Mouse (Mus musculus): ENCODE measurements around the gene Ptprm.

- TF ChIP-seq CTCF (IDR thresholded peaks at IDR 0.05; ENCODE audit: control insufficient read depth, insufficient read depth, insufficient replicate concordance, low read depth, low read length), result no peak
- no peak for TF ChIP-seq POLR2A (IDR thresholded peaks at IDR 0.05; ENCODE audit: control insufficient read depth, low read depth, low read length)
These were observed 45.8 kb downstream of the Ptprm start for GRCm38 (mm10) chr17:67308421-67308820.
